ENCODE assay signal across 12 mouse cellular contexts in genomic region chr19:47428794-47429193, GRCm38 (mm10). TPM values are rescaled to one million over a fixed set of nuclear protein-coding genes. Genes with fewer than 3 reads are reported as not detected.
DNase-seq lines count a peak whose midpoint lies in the region; ATAC-seq and TF ChIP-seq lines count a peak whose summit lies in the region.
"Had no signal": no experiment of that assay in that cellular context is flagged by ENCODE, and none has a peak within 500 bp of the region (broad histone marks: within the 10 kb centered on the region; RNA-seq: fewer than 3 reads in every experiment).

No protein-coding gene starts in this region.

- whole genome bisulfite sequencing in lung, embryonic 15.5 days, result 37% methylated on average over 7 of the region's 7 CpGs
- WGBS in limb, embryonic 10.5 days, result 21% methylated on average over 7 of the region's 7 CpGs
- WGBS in small intestine, adult 2 months, result 46% methylated on average over 7 of the region's 7 CpGs

- no peak for ATAC-seq in lung, embryonic 15.5 days (ENCODE audit: borderline replicate concordance, extremely low read depth, low FRiP score, low TSS enrichment)

- no peak for TF ChIP-seq POLR2A in small intestine, adult 2 months (IDR thresholded peaks at IDR 0.05; ENCODE audit: low read depth, low read length)

- H3K27me3 ChIP-seq in lung, embryonic 15.5 days, result no peaks in the 10 kb centered on the region; the same call in 1 of the 2 replicates
- H3K27me3 ChIP-seq in limb, embryonic 10.5 days (ENCODE audit: low read depth, poor library complexity, severe bottlenecking), result peaks cover 4% of the 10 kb centered on the region; the same call in 1 of the 2 replicates
- no peaks in the 10 kb centered on the region for H3K27me3 ChIP-seq in small intestine, adult 2 months (ENCODE audit: control insufficient read depth, insufficient read depth, low read length)

- H3K9me3 ChIP-seq in lung, embryonic 15.5 days, result no peaks in the 10 kb centered on the region
- no peaks in the 10 kb centered on the region for H3K9me3 ChIP-seq in limb, embryonic 10.5 days (replicated peaks)

- no peaks in the 10 kb centered on the region for H3K36me3 ChIP-seq in lung, embryonic 15.5 days
- peaks cover 7% of the 10 kb centered on the region; the same call in 1 of the 2 replicates for H3K36me3 ChIP-seq in limb, embryonic 10.5 days
- no peaks in the 10 kb centered on the region for H3K36me3 ChIP-seq in small intestine, adult 2 months (ENCODE audit: control insufficient read depth, insufficient read depth, low read length)

- no peak overlapping the region for H3K4me2 ChIP-seq in lung, embryonic 15.5 days

- H3K9ac ChIP-seq in lung, embryonic 15.5 days, result no peak overlapping the region

- H3K4me3 ChIP-seq in lung, embryonic 15.5 days, result no peak overlapping the region
- no peak overlapping the region for H3K4me3 ChIP-seq in limb, embryonic 10.5 days
- no peak overlapping the region for H3K4me3 ChIP-seq in small intestine, adult 2 months (ENCODE audit: low read depth, low read length)

- peak; percentile 62 for DNase-seq in gastrocnemius, adult 18-20 months (ENCODE audit: low spot score)
- DNase-seq in gastrocnemius, postnatal 4 days (ENCODE audit: low spot score in 2 of 2), result no peak
- DNase-seq in lung, adult 18-20 months, result no peak
- DNase-seq in limb, embryonic 10.5 days (ENCODE audit: low spot score), result no peak
- no peak for DNase-seq in Muller cell, postnatal 12 days (ENCODE audit: inconsistent ontology term)
- DNase-seq in left cerebral cortex, postnatal 4 days, result no peak
- DNase-seq: B cell, adult 2 months; cerebellum, adult 11-12 months; gastrocnemius, postnatal 14 days; kidney, adult 11 months had no signal

- TF ChIP-seq CTCF in small intestine, adult 2 months (IDR thresholded peaks at IDR 0.05; ENCODE audit: extremely low read depth, insufficient read length, insufficient replicate concordance, low read depth, low read length), result no peak

- intact Hi-C loops in left cerebral cortex, postnatal 4 days (cut with DNase I), result no loop called here

- H3K4me1 ChIP-seq in lung, embryonic 15.5 days, result peaks cover 55% of the 10 kb centered on the region
- H3K4me1 ChIP-seq in limb, embryonic 10.5 days, result peaks cover 46% of the 10 kb centered on the region
- peaks cover 29% of the 10 kb centered on the region for H3K4me1 ChIP-seq in small intestine, adult 2 months (ENCODE audit: control insufficient read depth, insufficient read depth, insufficient read length, low read length)

- peak overlapping the region; percentile 43; the same call in 1 of the 2 replicates for H3K27ac ChIP-seq in lung, embryonic 15.5 days
- peak overlapping the region; percentile 48; the same call in 1 of the 2 replicates for H3K27ac ChIP-seq in limb, embryonic 10.5 days
- H3K27ac ChIP-seq in small intestine, adult 2 months (ENCODE audit: insufficient read depth, low read depth, low read length), result peak overlapping the region; percentile 16; the same call in 1 of the 2 replicates

RNA-seq across cellular contexts. Expression of gene Sh3pxd2a, which starts 35.4 kb away (rescaled TPM):
- total RNA-seq in gastrocnemius, adult 18-20 months (2021), result 10 to 100 TPM; 32.8 to 42.6 TPM
- 100 to 1,000 TPM; 124 to 134 TPM for total RNA-seq in gastrocnemius, postnatal 4 days (2021)
- 6.8 and 7.1 TPM in 2 replicates for polyA plus RNA-seq in lung, embryonic 15.5 days (2015; fragmentation: Nextera tagmentation; extraction: Ambion mirVana)
- polyA plus RNA-seq in limb, embryonic 10.5 days (2016; fragmentation: Nextera tagmentation; extraction: Ambion mirVana), result 3.1 and 3.8 TPM in 2 replicates
- 6.2 and 6.3 TPM in 2 replicates for polyA plus RNA-seq in small intestine, adult 2 months (2012; rRNA removed)
- 10 to 100 TPM; 25.0 to 25.1 TPM for total RNA-seq in left cerebral cortex, postnatal 4 days (2021)
